Mouse (Mus musculus) heart, adult 2 months (tissue): ENCODE results near the gene Sall1.

Experiments used
- CTCF ChIP-seq: fragments of 200-600 bp; IDR thresholded peaks from 2 replicates; pipeline ENCODE4 v1.8.1; 2022; ENCODE audit warnings: antibody characterized with exemption, mild to moderate bottlenecking, moderate library complexity
- EP300 ChIP-seq: fragments of 200-500 bp; IDR thresholded peaks from 2 replicates; pipeline ENCODE4 v1.6.1; 2011; ENCODE audit warnings: low read depth, low read length, control low read depth; ENCODE audit not compliant: insufficient read depth
- POLR2A ChIP-seq: fragments of 200-500 bp; IDR thresholded peaks from 2 replicates; pipeline ENCODE4 v1.6.1; 2011; ENCODE audit warnings: mild to moderate bottlenecking, low read depth, low read length, control low read depth; ENCODE audit not compliant: insufficient read depth

DNA sequence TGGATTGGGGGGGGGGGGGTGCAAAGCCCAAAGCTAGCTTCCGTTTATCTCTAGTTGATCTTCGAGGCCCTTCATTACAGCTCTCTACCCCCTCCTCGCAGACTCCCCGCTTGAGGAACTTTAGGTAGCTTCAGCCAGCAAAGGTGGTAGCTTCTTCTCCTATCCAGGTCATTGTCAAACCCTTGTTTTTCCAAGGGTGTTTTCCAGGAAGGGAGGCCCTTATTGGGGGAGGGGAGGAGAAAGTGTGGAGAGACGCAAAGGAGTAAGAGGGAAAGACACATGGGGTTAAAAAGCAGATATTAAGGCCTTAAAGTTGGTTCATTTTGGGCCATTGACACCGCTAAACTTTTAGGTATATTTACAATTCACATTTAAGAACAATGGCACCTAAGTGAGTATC, 19.2 kb downstream of the Sall1 start:
- no peak for TF ChIP-seq CTCF
- TF ChIP-seq EP300: no peak
- TF ChIP-seq POLR2A: no peak
